Mouse (Mus musculus) urinary bladder, postnatal 10 days (tissue): ENCODE measurements around the gene Pkp4.

Experiments
- DNase-seq: peaks from one replicate; pipeline ENCODE4 v3.0.0; 2022; ENCODE audit warnings: low spot score

The Pkp4 gene

DNA sequence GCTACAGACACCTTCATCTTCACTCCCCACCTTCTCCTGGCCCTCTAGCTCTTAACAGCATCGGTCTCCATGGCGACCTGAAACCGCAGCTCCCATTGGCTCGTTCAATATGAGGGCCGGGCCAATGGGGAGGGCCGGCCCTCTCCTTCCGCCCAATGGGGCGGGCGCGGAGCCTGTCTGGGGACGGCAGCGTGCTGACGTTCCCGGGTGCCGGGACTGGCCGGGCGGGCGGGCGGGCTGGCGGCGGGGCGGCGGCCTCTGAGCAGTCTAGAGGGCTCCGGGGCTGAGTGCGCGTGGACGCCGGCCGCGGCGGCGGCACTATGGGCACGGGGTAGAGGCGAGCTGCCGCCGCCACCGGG, at the start of gene Pkp4, which contains the start of gene Ccdc148:
TSS of gene Pkp4 (plus strand) at position 246 of the 359 bp plus-strand sequence.
TSS of gene Ccdc148 (minus strand) at position 79 of the 359 bp plus-strand sequence.
- DNase-seq = peak; percentile 62

- DNase-seq = no peak
These were observed 31.6 kb upstream of the Pkp4 start for GRCm38 (mm10) chr2:59129023-59129422.

DNA sequence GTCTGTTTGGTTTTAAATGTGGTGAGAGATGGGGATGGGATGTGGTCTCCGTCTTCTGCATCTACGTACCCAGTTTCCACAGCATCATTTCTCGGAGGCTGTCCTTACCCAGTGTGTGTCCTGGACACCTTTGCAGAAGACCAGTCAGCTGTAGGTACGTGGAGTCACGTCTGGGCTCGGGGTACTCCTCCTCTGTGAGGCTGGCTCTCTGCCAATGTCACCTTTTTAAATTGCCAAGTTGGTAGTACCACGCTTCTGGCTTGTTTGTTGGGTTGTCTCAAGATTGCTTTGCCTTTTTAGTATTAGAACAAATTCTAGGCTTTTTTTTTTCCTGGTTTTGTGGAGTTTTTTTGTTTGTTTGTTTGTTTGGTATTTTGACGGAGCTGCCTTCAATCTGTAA, 30.8 kb upstream of the Pkp4 start:
- no peak for DNase-seq

DNA sequence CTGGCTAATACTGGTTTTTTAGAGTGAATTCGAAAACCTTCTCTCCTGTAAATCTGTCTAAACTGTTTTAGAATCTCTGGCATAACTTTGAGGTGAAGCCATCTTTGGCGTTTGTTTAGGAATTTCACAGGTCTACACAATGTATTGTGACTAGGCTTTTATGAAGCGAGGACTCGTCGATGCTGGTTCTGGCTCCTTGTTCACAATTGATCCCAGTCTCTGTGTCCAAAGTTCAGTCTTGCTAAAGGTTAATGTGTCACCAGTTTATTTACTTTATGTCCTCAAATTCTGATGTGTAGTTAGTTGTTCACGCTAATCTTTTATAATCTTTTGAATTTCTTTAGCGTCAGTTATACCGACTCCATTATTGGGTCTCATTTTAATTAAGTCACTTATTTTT, 29.6 kb upstream of the Pkp4 start:
- DNase-seq = no peak

DNA sequence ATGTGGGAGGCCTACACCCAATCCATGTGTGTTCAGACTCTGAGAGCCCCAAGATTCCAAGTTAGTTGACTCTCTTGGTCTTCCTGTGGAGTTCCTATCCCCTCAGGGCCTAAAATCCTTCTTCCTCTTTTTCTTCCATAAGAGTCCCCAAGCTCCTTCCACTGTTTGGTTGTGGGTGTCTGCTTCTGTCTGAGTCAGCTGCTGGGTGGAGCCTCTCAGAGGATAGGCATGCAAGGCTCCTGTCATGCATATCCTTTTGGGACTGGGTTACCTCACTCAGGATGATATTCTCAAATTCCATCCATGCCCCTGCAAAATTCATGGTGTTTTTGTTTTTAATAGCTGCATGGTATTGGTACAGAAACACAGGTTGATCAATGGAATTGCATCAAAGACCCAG, 5.2 kb upstream of the Pkp4 start:
- no peak for DNase-seq

GRCm38 (mm10) chr2:59158117-59158516, 2.5 kb upstream of the Pkp4 start:
- no peak for DNase-seq

DNA sequence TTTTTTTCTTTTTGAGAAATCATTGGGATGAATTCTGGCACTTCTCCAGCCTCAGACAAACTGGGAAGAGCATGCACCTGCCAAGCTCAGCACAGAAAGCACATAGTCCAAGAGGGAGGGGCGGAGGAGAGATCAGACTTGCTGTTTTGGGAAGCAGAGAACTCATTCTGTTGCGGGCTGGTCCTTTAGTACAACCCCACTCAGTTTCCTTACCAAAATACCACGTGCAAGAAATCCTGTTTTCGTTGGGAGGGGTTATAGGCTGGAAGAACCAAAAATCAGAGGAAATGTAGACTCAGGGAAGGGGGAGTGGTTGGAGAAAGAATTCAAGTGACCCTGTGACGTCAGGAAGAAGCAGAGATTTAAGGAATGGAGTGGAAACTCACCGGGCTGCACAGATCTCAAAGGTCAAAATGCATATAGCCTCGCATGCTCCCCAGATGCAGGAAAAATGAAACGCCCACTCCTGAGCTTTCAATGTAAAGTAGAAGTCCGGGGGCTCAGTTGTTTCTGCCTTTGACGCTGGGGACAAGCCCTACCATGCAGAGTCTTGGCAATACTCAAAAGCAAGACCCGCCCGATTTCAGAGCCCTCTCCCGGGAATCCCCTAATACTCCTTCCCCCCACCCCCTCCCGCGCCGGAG, 567 bp upstream of the Pkp4 start:
- DNase-seq = no peak

DNA sequence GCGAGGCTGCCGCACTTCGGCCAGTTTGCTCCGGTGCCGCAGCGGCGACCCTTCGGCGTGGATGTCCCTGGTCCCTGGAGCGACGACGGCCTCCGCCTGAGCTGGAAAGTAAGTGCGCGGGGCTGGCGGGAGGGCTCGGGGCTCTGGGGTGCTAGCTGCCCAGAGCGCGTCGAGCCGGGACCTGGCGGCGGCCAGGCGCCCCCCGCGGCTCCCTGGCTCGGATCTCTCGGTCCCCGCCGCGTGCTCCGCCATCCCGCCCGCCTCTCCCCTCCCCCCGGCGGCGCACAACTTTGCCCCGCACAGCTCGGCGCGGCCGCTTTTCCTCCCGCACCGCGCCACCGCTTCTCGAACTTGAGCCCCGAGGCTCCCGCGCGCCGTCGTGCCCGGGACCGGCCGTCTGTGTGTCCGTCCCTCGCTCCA, 381 bp downstream of the Pkp4 start:
- DNase-seq = no peak

DNA sequence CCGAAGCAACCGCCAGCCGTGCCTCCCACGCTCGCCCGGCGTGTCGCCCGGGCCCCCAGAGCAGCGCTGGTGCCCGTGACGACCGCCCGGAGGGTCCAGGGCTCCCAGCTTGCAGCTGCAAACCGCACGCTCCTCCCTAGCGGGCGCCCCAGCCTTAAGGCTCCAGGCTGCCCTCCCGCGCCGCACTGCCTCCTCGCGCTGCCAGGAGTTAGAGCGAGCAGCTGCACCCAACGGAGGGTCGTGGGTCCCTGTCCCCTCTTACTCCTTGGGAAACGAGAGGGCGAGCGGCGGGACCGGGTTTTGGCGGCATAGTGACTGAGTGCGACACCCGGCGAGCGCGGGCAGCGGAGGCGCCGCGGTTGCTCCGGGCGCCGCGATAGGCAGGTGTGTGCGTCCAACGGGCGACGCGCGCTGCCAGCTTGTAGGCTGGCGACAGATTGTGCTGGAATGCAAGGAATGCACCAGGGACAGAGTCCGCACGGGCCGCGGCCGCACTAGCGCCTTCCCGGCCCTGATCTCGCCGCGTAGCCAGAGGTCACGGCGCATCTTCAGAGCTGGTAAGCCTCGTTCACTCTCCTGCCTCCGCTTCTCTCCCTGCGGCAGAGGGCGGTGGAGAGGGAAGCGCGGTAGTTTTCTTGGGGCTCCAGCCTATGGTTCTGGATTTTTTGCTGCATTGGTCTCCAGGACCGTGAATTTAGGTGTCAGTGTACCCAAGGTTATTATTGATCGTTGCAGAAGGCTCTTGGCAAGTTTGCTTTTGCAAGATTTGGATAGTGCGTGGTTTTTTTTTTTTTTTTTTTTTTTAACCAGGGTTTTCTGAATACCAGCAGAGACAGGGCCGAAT, 1.0 kb downstream of the Pkp4 start:
- no peak for DNase-seq

DNA sequence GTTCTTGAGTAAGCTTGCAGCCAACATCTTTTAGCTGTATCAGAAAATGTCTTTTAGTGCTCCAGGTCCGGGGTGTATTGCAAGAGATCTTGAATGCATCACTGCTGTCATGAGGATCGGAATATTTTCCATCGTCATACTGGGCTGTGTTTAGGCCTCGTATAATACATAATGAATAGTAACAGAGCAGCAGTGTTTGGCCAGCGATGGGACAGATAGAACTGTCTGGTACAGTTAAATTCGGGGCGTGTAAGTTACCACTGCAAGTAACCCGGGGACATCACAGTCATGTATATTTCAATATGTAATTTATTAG, 1.6 kb downstream of the Pkp4 start:
- DNase-seq = no peak

- DNase-seq = no peak
These were observed 6.3 kb downstream of the Pkp4 start for GRCm38 (mm10) chr2:59166976-59167375.

GRCm38 (mm10) chr2:59167830-59168229, 7.2 kb downstream of the Pkp4 start:
- DNase-seq = no peak

GRCm38 (mm10) chr2:59169572-59170207, 9.0 kb downstream of the Pkp4 start:
- DNase-seq = no peak

GRCm38 (mm10) chr2:59170208-59170589, 9.5 kb downstream of the Pkp4 start:
- DNase-seq = no peak

DNA sequence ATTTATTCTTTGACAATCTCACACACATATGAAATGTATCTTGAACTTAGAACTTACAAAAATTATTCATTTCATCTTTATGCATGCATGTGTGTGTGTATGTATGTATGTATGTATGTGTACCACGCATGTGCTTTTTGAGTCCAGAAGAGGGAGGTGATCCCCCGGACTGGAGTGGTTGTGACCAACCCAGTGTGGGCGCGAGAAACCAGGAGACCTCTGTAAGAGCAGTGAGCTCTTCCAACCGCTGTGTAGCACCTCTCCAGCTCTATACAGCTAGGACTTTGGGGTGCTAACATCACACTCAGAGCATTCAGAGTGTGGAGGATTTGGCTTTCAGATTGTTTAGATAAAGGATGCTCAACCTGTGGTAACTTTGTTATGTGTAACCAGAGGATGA, 9.9 kb downstream of the Pkp4 start:
- DNase-seq = no peak

- DNase-seq = no peak
These were observed 10.9 kb downstream of the Pkp4 start for GRCm38 (mm10) chr2:59171533-59171932.

DNA sequence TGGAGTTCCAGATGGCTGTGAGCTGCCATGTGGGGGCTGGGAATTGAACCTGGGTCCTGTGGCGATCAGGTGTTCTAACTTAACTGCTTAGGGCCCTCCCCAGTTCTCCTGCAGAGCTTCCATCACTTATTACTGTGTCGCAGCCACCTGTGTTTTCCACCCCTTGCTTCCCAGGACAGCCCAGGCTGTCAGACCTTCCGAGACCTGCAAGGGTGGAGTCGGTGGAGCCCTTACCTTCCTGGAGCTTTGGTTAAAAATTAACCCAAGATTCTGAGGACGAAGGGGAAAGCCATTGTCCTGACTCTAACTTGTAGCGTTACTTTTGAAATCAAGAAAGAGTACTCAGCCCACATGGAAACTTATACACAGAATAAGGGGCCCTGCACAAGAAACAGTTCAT, 15.3 kb downstream of the Pkp4 start:
- no peak for DNase-seq

- no peak for DNase-seq
These were observed 17.5 kb downstream of the Pkp4 start for GRCm38 (mm10) chr2:59178191-59178590.

GRCm38 (mm10) chr2:59178960-59179359, 18.3 kb downstream of the Pkp4 start:
- no peak for DNase-seq

GRCm38 (mm10) chr2:59179487-59179886, 18.8 kb downstream of the Pkp4 start:
- no peak for DNase-seq

GRCm38 (mm10) chr2:59181321-59182113, 20.9 kb downstream of the Pkp4 start:
- no peak for DNase-seq

DNA sequence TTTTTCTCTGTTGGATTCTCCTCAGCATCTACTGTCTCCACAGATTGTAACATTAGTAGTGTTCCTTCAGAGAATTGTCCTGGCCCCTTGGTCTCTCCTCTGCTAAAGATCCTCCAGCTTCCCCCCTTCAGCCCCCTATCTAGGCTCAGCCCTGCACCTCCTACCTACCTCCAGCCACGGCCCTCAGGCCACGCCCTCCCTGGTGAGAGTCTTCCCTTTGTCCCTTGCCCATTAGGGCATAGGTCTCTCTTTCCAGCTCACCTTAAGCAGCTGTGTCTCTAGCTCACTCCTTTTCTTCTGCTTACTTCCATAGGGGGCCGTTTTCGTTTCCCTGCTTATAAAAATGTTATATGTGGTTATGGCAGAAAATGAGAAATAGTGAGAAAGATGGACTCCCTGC, 22.9 kb downstream of the Pkp4 start:
- DNase-seq = no peak
